Mouse (Mus musculus) G1E (cell line): Measurements from ENCODE around the gene Ttc28.

ENCODE experiments used
- CTCF ChIP-seq: IDR thresholded peaks from 2 replicates; pipeline ENCODE4 v1.5.1; 2012; ENCODE audit warnings: low read depth, low read length, inconsistent platforms, mixed read lengths
- TAL1 ChIP-seq: conservative IDR thresholded peaks from 2 replicates; pipeline ENCODE4 v1.6.1; 2012; ENCODE audit warnings: low read depth, low read length, inconsistent platforms, mixed read lengths

- TF ChIP-seq CTCF (no peak), TAL1 (no peak)
These were observed 22.5 kb upstream of the Ttc28 start for GRCm38 (mm10) chr5:110857091-110857490.
